Mouse (Mus musculus): ENCODE measurements at regions not wholly inside any gene's neighbourhood (a gene's known extent, or its start where the extent isn't known, plus 50 kb on each side); places are given as distances from the start of the nearest gene placed in this dataset.

- WGBS, result 49% methylated on average over 4 of the region's 4 CpGs
Observed at GRCm38 (mm10) chr5:102206456-102206855, 136.7 kb upstream of the Wdfy3 start.

GRCm38 (mm10) chr5:102206953-102207352 lies 137.2 kb upstream of the Wdfy3 start:
- DNase-seq (ENCODE audit: low spot score), result peak; percentile 82
- Histone ChIP-seq H3K4me1 (replicated peaks; ENCODE audit: control insufficient read depth, insufficient read depth, low read length) (no peaks in the 10 kb centered on the region), H3K9ac (ENCODE audit: low read length) (no peak overlapping the region), H3K4me2 (ENCODE audit: low read length) (peak overlapping the region; percentile 45), H3K27me3 (replicated peaks; ENCODE audit: control insufficient read depth, insufficient read depth, low read length) (no peaks in the 10 kb centered on the region), H3K27ac (ENCODE audit: low read depth) (no peak overlapping the region), H3K9me3 (ENCODE audit: control insufficient read depth, low read length) (no peaks in the 10 kb centered on the region), H3K4me3 (ENCODE audit: low read depth, low read length) (0 out of 2 replicates have a peak overlapping the region, but pooled peaks have one; percentile 13), H3K36me3 (ENCODE audit: control insufficient read depth, insufficient read depth, low read length) (no peaks in the 10 kb centered on the region)
- peak; percentile 86 for ATAC-seq (replicated peaks; ENCODE audit: low FRiP score, low TSS enrichment, low read depth)
- 3% methylated on average over 16 of the region's 16 CpGs for WGBS

More at GRCm38 (mm10) chr5:102206456-102206855, 136.7 kb upstream of the Wdfy3 start:
- ATAC-seq (replicated peaks; ENCODE audit: low FRiP score, low TSS enrichment, low read depth), result no peak
- H3K9ac ChIP-seq (ENCODE audit: low read length), result no peak overlapping the region
- no peaks in the 10 kb centered on the region for H3K36me3 ChIP-seq (ENCODE audit: control insufficient read depth, insufficient read depth, low read length)
- H3K27me3 ChIP-seq (replicated peaks; ENCODE audit: control insufficient read depth, insufficient read depth, low read length), result no peaks in the 10 kb centered on the region
- H3K4me3 ChIP-seq (ENCODE audit: low read depth, low read length), result no peak overlapping the region
- H3K9me3 ChIP-seq (ENCODE audit: control insufficient read depth, low read length), result no peaks in the 10 kb centered on the region
- no peak overlapping the region for H3K27ac ChIP-seq (ENCODE audit: low read depth)
- peak overlapping the region; percentile 45 for H3K4me2 ChIP-seq (ENCODE audit: low read length)
- no peaks in the 10 kb centered on the region for H3K4me1 ChIP-seq (replicated peaks; ENCODE audit: control insufficient read depth, insufficient read depth, low read length)
- DNase-seq (ENCODE audit: low spot score), result no peak

GRCm38 (mm10) chr5:102213145-102213544 lies 143.4 kb upstream of the Wdfy3 start:
- no peak overlapping the region for H3K4me3 ChIP-seq (ENCODE audit: low read depth, low read length)
- H3K9ac ChIP-seq (ENCODE audit: low read length), result no peak overlapping the region
- no peaks in the 10 kb centered on the region for H3K27me3 ChIP-seq (replicated peaks; ENCODE audit: control insufficient read depth, insufficient read depth, low read length)
- ATAC-seq (replicated peaks; ENCODE audit: low FRiP score, low TSS enrichment, low read depth), result no peak
- WGBS, result 72% methylated on average over 6 of the region's 6 CpGs
- no peaks in the 10 kb centered on the region for H3K9me3 ChIP-seq (ENCODE audit: control insufficient read depth, low read length)
- no peaks in the 10 kb centered on the region for H3K36me3 ChIP-seq (ENCODE audit: control insufficient read depth, insufficient read depth, low read length)
- no peak for DNase-seq (ENCODE audit: low spot score)
- no peak overlapping the region for H3K4me2 ChIP-seq (ENCODE audit: low read length)
- no peak overlapping the region for H3K27ac ChIP-seq (ENCODE audit: low read depth)
- H3K4me1 ChIP-seq (replicated peaks; ENCODE audit: control insufficient read depth, insufficient read depth, low read length), result no peaks in the 10 kb centered on the region

- H3K4me1 ChIP-seq (replicated peaks; ENCODE audit: control insufficient read depth, insufficient read depth, low read length), result no peaks in the 10 kb centered on the region
- no peaks in the 10 kb centered on the region for H3K9me3 ChIP-seq (ENCODE audit: control insufficient read depth, low read length)
- no peak overlapping the region for H3K4me2 ChIP-seq (ENCODE audit: low read length)
- DNase-seq (ENCODE audit: low spot score) (no peak), ATAC-seq (replicated peaks; ENCODE audit: low FRiP score, low TSS enrichment, low read depth) (no peak)
- no peaks in the 10 kb centered on the region for H3K36me3 ChIP-seq (ENCODE audit: control insufficient read depth, insufficient read depth, low read length)
- H3K27ac ChIP-seq (ENCODE audit: low read depth), result no peak overlapping the region
- no peak overlapping the region for H3K9ac ChIP-seq (ENCODE audit: low read length)
- no peaks in the 10 kb centered on the region for H3K27me3 ChIP-seq (replicated peaks; ENCODE audit: control insufficient read depth, insufficient read depth, low read length)
- H3K4me3 ChIP-seq (ENCODE audit: low read depth, low read length), result no peak overlapping the region
- 39% methylated on average over 6 of the region's 6 CpGs for WGBS
Observed at GRCm38 (mm10) chr5:102227131-102227530, 157.4 kb upstream of the Wdfy3 start.

GRCm38 (mm10) chr5:102242614-102243013 lies 172.9 kb upstream of the Wdfy3 start:
- no peaks in the 10 kb centered on the region for H3K9me3 ChIP-seq (ENCODE audit: control insufficient read depth, low read length)
- DNase-seq (ENCODE audit: low spot score) (no peak), ATAC-seq (replicated peaks; ENCODE audit: low FRiP score, low TSS enrichment, low read depth) (no peak)
- no peaks in the 10 kb centered on the region for H3K27me3 ChIP-seq (replicated peaks; ENCODE audit: control insufficient read depth, insufficient read depth, low read length)
- H3K27ac ChIP-seq (ENCODE audit: low read depth), result no peak overlapping the region
- 84% methylated on average over 5 of the region's 5 CpGs for WGBS
- no peak overlapping the region for H3K9ac ChIP-seq (ENCODE audit: low read length)
- H3K4me1 ChIP-seq (replicated peaks; ENCODE audit: control insufficient read depth, insufficient read depth, low read length), result no peaks in the 10 kb centered on the region
- no peaks in the 10 kb centered on the region for H3K36me3 ChIP-seq (ENCODE audit: control insufficient read depth, insufficient read depth, low read length)
- H3K4me3 ChIP-seq (ENCODE audit: low read depth, low read length), result no peak overlapping the region
- H3K4me2 ChIP-seq (ENCODE audit: low read length), result no peak overlapping the region

- no peak overlapping the region for H3K4me3 ChIP-seq (ENCODE audit: low read depth, low read length)
- H3K36me3 ChIP-seq (ENCODE audit: control insufficient read depth, insufficient read depth, low read length), result no peaks in the 10 kb centered on the region
- no peaks in the 10 kb centered on the region for H3K27me3 ChIP-seq (replicated peaks; ENCODE audit: control insufficient read depth, insufficient read depth, low read length)
- no peak for DNase-seq (ENCODE audit: low spot score)
- H3K4me2 ChIP-seq (ENCODE audit: low read length), result no peak overlapping the region
- H3K4me1 ChIP-seq (replicated peaks; ENCODE audit: control insufficient read depth, insufficient read depth, low read length), result no peaks in the 10 kb centered on the region
- WGBS, result 81% methylated on average over 6 of the region's 6 CpGs
- H3K27ac ChIP-seq (ENCODE audit: low read depth), result no peak overlapping the region
- no peaks in the 10 kb centered on the region for H3K9me3 ChIP-seq (ENCODE audit: control insufficient read depth, low read length)
- no peak overlapping the region for H3K9ac ChIP-seq (ENCODE audit: low read length)
- no peak for ATAC-seq (replicated peaks; ENCODE audit: low FRiP score, low TSS enrichment, low read depth)
Observed at GRCm38 (mm10) chr5:102244706-102245105, 175.0 kb upstream of the Wdfy3 start.

GRCm38 (mm10) chr5:102248747-102249146 lies 179.0 kb upstream of the Wdfy3 start:
- no peak overlapping the region for H3K4me3 ChIP-seq (ENCODE audit: low read depth, low read length)
- no peak overlapping the region for H3K27ac ChIP-seq (ENCODE audit: low read depth)
- no peaks in the 10 kb centered on the region for H3K4me1 ChIP-seq (replicated peaks; ENCODE audit: control insufficient read depth, insufficient read depth, low read length)
- H3K4me2 ChIP-seq (ENCODE audit: low read length), result no peak overlapping the region
- WGBS, result 84% methylated on average over 5 of the region's 5 CpGs
- no peaks in the 10 kb centered on the region for H3K36me3 ChIP-seq (ENCODE audit: control insufficient read depth, insufficient read depth, low read length)
- DNase-seq (ENCODE audit: low spot score), result no peak
- H3K9ac ChIP-seq (ENCODE audit: low read length), result no peak overlapping the region
- no peak for ATAC-seq (replicated peaks; ENCODE audit: low FRiP score, low TSS enrichment, low read depth)
- H3K27me3 ChIP-seq (replicated peaks; ENCODE audit: control insufficient read depth, insufficient read depth, low read length), result no peaks in the 10 kb centered on the region
- no peaks in the 10 kb centered on the region for H3K9me3 ChIP-seq (ENCODE audit: control insufficient read depth, low read length)

- ATAC-seq (replicated peaks; ENCODE audit: low FRiP score, low TSS enrichment, low read depth) (no peak), DNase-seq (ENCODE audit: low spot score) (no peak)
- Histone ChIP-seq H3K9ac (ENCODE audit: low read length) (no peak overlapping the region), H3K4me1 (replicated peaks; ENCODE audit: control insufficient read depth, insufficient read depth, low read length) (no peaks in the 10 kb centered on the region), H3K27ac (ENCODE audit: low read depth) (no peak overlapping the region), H3K9me3 (ENCODE audit: control insufficient read depth, low read length) (no peaks in the 10 kb centered on the region), H3K4me3 (ENCODE audit: low read depth, low read length) (no peak overlapping the region), H3K4me2 (ENCODE audit: low read length) (no peak overlapping the region), H3K36me3 (ENCODE audit: control insufficient read depth, insufficient read depth, low read length) (no peaks in the 10 kb centered on the region), H3K27me3 (replicated peaks; ENCODE audit: control insufficient read depth, insufficient read depth, low read length) (no peaks in the 10 kb centered on the region)
- 87% methylated on average over 7 of the region's 7 CpGs for WGBS
Observed at GRCm38 (mm10) chr5:102251076-102251475, 181.4 kb upstream of the Wdfy3 start.

- Histone ChIP-seq H3K27me3 (replicated peaks; ENCODE audit: control insufficient read depth, insufficient read depth, low read length) (no peaks in the 10 kb centered on the region), H3K4me2 (ENCODE audit: low read length) (no peak overlapping the region), H3K4me3 (ENCODE audit: low read depth, low read length) (no peak overlapping the region), H3K9me3 (ENCODE audit: control insufficient read depth, low read length) (no peaks in the 10 kb centered on the region), H3K36me3 (ENCODE audit: control insufficient read depth, insufficient read depth, low read length) (no peaks in the 10 kb centered on the region), H3K4me1 (replicated peaks; ENCODE audit: control insufficient read depth, insufficient read depth, low read length) (no peaks in the 10 kb centered on the region), H3K27ac (ENCODE audit: low read depth) (no peak overlapping the region), H3K9ac (ENCODE audit: low read length) (no peak overlapping the region)
- DNase-seq (ENCODE audit: low spot score), result no peak
- 46% methylated on average over 2 of the region's 2 CpGs for WGBS
- no peak for ATAC-seq (replicated peaks; ENCODE audit: low FRiP score, low TSS enrichment, low read depth)
Observed at GRCm38 (mm10) chr5:102253786-102254185, 184.1 kb upstream of the Wdfy3 start.

Data from intestine, embryonic 14.5 days (tissue).